Mouse (Mus musculus) hindbrain, embryonic 16.5 days (tissue): Measurements from ENCODE around the gene Angptl2. TPM values are rescaled to one million over a fixed set of nuclear protein-coding genes. Genes with fewer than 3 reads are reported as not detected.

Experiments
- ATAC-seq: fragments of 200-750 bp; cut with Nextera tagmentation; 2 replicates; pipeline ENCODE4 v1.8.0; 2017; ENCODE audit warnings: moderate TSS enrichment, moderate library complexity
- H3K27ac ChIP-seq: fragments of 300-500 bp; sonication (generic); 2 replicates; pipeline ENCODE4 v1.5.1; 2014; ENCODE audit warnings: low read depth, mild to moderate bottlenecking, control low read depth, low read length, moderate library complexity
- H3K27me3 ChIP-seq: fragments of 300-500 bp; sonication (generic); replicated peaks from 2 replicates; pipeline ENCODE4 v1.6.1; 2014; ENCODE audit warnings: low read length; ENCODE audit not compliant: control insufficient read depth, insufficient read depth
- H3K36me3 ChIP-seq: fragments of 300-500 bp; sonication (generic); 2 replicates; pipeline ENCODE4 v1.6.1; 2014; ENCODE audit warnings: mild to moderate bottlenecking, low read length, moderate library complexity, mixed read lengths; ENCODE audit not compliant: control insufficient read depth, insufficient read depth
- H3K4me1 ChIP-seq: fragments of 300-500 bp; sonication (generic); 2 replicates; pipeline ENCODE4 v1.6.1; 2014; ENCODE audit warnings: low read depth, low read length; ENCODE audit not compliant: control insufficient read depth, insufficient read depth
- H3K4me2 ChIP-seq: fragments of 300-500 bp; sonication (generic); 2 replicates; pipeline ENCODE4 v1.6.1; 2014; ENCODE audit warnings: mild to moderate bottlenecking, low read length, control low read depth, moderate library complexity
- H3K4me3 ChIP-seq: fragments of 300-500 bp; sonication (generic); 2 replicates; pipeline ENCODE4 v1.5.1; 2014; ENCODE audit warnings: mild to moderate bottlenecking, low read length, control low read depth, moderate library complexity
- H3K9ac ChIP-seq: fragments of 300-500 bp; sonication (generic); 2 replicates; pipeline ENCODE4 v1.6.1; 2014; ENCODE audit warnings: low read depth, mild to moderate bottlenecking, control low read depth, low read length, moderate library complexity
- H3K9me3 ChIP-seq: fragments of 300-500 bp; sonication (generic); 2 replicates; pipeline ENCODE4 v1.6.1; 2014; ENCODE audit warnings: mild to moderate bottlenecking, low read length, moderate library complexity; ENCODE audit not compliant: control insufficient read depth
- WGBS: fragments of 180-500 bp; shearing (Covaris S2); extraction: QIAGEN DNeasy Blood & Tissue Kit; methylation state at CpG from one replicate; pipeline ENCODE4 v1.1.7; 2014; 5-methylcytosine and 5-hydroxymethylcytosine counted together
- polyA plus RNA-seq: library from polyadenylated mRNA; unstranded; fragments of >200 nt; fragmentation: Nextera tagmentation; extraction: Ambion mirVana; gene quantifications from 2 replicates; pipeline ENCODE4 v1.2.1, GENCODE M21; 2015

Gene Angptl2
- polyA plus RNA-seq, 1 experiment from 2014 or later = 13.4 TPM

DNA sequence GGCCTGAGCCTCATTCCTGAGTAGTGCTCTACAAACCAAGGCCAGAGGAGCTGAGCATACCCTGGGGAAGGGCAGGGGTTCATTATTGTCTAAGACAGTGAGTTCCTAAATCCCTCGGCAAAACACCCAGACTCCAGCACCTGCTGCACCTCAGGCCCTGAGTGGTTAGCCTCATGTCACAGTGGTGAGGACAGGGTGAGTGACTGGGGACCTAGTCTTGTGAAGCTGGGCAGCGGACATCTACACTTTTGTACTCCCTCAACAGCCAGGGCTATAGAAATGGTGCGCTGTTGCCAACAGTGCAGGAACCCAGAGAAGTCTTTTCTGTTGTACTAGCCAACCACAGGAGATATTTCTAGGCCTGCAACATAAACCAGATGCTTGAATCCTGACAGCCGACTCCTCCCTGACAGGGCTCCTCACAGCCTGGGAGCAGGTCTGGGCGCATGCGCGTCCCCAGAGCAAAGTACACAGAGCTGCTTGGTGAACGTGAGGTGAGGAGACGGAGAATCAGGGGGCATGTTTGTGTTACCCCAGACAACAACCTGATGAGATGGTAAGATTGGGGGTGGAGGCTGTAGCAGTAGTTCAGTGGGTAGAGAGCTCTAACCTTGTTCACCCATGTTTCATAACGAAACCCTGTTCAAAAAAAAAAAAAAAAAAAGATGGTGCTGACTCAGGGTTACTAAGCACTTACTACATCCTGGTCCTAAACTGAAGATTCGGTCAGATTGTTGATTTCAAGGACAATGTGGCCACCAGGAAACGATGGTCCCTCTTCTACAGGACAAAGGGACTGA is 38.2 kb upstream of the Angptl2 start:
- peaks cover 4% of the 10 kb centered on the region; the same call in 1 of the 2 replicates for H3K36me3 ChIP-seq
- H3K27me3 ChIP-seq = no peaks in the 10 kb centered on the region
- peaks cover 26% of the 10 kb centered on the region for H3K4me1 ChIP-seq
- H3K4me2 ChIP-seq = no peak overlapping the region
- H3K9me3 ChIP-seq = no peaks in the 10 kb centered on the region
- H3K27ac ChIP-seq = no peak overlapping the region
- ATAC-seq = no peak
- WGBS = 85% methylated on average over 12 of the region's 12 CpGs
- no peak overlapping the region for H3K9ac ChIP-seq
- H3K4me3 ChIP-seq = no peak overlapping the region

DNA sequence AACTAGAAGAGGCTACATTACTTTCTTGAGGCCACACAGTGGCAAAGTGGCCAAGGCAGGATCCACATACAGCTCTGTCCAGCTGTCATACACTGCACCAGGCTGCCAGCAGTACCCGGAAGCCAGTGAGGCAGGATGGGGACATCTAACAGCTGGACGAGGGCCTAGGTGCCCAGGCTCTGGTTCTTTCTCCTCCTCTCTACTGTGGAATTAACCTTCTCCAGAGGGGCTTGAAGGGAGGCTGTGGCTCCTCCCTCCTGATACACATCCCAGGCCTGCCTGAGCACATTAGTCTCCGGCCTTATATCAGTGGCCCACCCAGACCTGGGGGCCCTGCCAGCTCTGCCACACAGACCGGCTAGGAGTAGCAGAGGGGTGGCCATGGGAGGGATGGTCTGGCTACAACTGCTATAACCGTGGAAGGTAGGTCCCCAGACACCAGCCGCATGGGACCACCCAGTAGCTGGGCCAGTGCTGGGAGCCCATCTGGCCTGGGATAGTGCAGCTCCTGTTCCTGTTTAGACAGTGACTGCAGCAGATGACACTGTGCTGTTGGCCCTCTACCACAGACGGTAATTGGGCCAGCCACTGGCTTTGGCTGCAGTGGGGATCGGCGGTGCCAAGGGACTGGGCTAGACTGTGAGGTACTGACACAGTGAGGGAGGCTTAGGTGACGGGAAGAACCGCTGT is 37.5 kb upstream of the Angptl2 start:
- WGBS = 43% methylated on average over 11 of the region's 11 CpGs
- no peak overlapping the region; the same call in 1 of the 2 replicates for H3K27ac ChIP-seq
- no peaks in the 10 kb centered on the region for H3K36me3 ChIP-seq
- H3K9me3 ChIP-seq = no peaks in the 10 kb centered on the region
- no peak overlapping the region for H3K9ac ChIP-seq
- H3K4me1 ChIP-seq = peaks cover 26% of the 10 kb centered on the region
- no peak overlapping the region for H3K4me2 ChIP-seq
- H3K4me3 ChIP-seq = no peak overlapping the region
- peak; percentile 83 for ATAC-seq
- H3K27me3 ChIP-seq = no peaks in the 10 kb centered on the region

DNA sequence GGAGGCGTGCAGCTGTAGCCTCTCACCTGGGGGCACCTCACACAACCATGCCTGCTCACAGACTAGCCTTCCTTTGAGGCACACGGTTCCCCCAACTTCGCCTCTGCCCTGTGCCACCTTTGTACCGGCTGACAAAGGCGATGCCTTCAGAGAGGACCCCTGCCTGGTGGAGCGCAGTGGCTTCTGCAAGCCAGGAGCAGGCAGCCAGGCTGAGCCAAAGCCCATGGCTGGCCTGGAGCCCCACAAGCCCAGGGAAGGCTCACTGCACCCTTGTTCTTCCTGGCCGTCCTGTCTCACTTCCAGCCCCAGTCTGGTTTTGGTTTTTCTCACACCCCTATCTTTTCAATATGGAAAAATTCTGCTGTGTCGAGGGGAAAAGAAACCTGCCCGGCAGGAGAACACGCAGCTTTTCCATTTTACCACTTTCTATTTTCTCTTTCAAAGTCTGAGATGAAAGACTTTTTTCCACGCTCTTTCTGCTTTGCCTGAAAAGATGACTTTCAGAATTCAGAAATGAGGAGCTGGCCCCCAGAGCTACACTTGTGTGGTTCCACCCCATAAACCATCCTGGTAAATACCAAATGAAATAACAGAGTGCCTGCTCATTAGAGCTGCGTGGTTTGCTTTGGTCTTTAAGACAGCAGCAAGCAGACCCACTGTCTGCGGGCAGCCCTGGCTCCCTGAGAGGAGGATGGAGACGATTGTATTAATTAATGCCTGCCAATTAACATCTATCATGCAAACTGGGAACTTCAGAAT is 36.5 kb upstream of the Angptl2 start:
- no peaks in the 10 kb centered on the region for H3K36me3 ChIP-seq
- peak; percentile 12; the same call in 1 of the 2 replicates for ATAC-seq
- WGBS = 42% methylated on average over 14 of the region's 14 CpGs
- H3K4me1 ChIP-seq = peaks cover 26% of the 10 kb centered on the region
- H3K9ac ChIP-seq = no peak overlapping the region
- no peak overlapping the region for H3K4me2 ChIP-seq
- H3K4me3 ChIP-seq = no peak overlapping the region
- peak overlapping the region; percentile 49 for H3K27ac ChIP-seq
- H3K9me3 ChIP-seq = no peaks in the 10 kb centered on the region
- no peaks in the 10 kb centered on the region for H3K27me3 ChIP-seq

DNA sequence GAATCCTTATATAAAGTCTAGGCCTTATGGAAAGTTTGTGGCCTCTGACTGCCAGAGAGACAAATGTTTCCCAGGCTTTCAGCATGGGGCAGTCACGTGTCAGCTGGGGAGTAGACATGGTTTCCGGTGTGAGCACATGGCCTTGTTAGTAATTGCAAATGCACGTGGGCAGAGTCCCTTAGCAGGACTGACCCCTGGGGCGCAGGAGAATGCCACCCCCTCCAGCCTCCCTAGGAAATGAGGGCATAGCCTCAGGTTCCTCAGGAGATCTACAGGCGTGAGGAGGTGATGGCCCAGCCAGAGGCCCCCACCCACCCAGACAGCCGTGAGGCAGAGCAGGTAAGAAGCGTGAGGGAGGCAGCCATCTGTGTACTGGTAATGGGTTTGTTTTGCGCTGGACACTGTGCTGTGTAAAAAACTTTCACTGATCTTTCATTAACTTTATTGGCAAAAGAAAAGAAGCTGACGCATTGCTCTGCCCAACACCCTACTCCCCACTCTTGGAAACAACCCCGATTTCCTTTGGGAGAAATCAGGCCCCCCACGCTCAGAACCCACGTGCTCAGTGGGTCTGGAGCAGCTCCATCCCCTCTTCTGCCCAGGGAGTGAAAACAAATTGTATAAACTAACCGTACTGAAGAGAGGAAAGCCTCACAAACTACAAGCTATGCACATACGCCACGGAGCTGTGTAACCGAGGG is 35.8 kb upstream of the Angptl2 start:
- ATAC-seq = no peak
- 38% methylated on average over 16 of the region's 16 CpGs for WGBS
- Histone ChIP-seq H3K4me2 (no peak overlapping the region), H3K4me3 (no peak overlapping the region), H3K9ac (no peak overlapping the region), H3K27me3 (no peaks in the 10 kb centered on the region), H3K27ac (no peak overlapping the region; the same call in 1 of the 2 replicates), H3K4me1 (peaks cover 26% of the 10 kb centered on the region), H3K9me3 (no peaks in the 10 kb centered on the region), H3K36me3 (no peaks in the 10 kb centered on the region)

- Histone ChIP-seq H3K36me3 (no peaks in the 10 kb centered on the region), H3K27ac (no peak overlapping the region), H3K9me3 (no peaks in the 10 kb centered on the region), H3K9ac (no peak overlapping the region), H3K4me1 (peaks cover 21% of the 10 kb centered on the region), H3K4me3 (no peak overlapping the region), H3K4me2 (no peak overlapping the region), H3K27me3 (no peaks in the 10 kb centered on the region)
- no peak for ATAC-seq
- WGBS = 93% methylated on average over 7 of the region's 7 CpGs
Measured at GRCm38 (mm10) chr2:33183321-33183720, 32.5 kb upstream of the Angptl2 start.

DNA sequence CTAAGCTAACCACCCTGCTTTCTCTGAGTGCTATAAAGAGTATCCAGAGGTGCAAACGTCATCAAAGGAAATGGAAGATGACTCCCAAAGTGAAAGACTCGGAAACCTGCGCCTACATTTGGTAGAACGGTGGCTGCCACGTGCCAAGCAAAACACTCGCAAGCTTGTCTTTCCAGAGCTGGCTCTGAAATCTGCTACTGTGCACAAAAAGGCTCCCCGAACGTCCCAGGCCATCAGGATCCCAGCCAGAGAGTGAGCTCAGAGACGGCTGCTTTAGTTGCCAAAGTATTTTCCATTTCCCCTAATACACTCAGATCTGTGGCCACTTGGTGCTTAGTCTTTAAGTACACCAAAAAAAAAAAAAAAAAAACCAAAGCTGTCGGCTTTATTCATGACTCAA is 31.2 kb upstream of the Angptl2 start:
- Histone ChIP-seq H3K4me1 (peaks cover 7% of the 10 kb centered on the region), H3K27me3 (no peaks in the 10 kb centered on the region), H3K4me2 (no peak overlapping the region), H3K9me3 (no peaks in the 10 kb centered on the region), H3K4me3 (no peak overlapping the region), H3K27ac (0 out of 2 replicates have a peak overlapping the region, but pooled peaks have one; percentile 35), H3K9ac (no peak overlapping the region), H3K36me3 (no peaks in the 10 kb centered on the region)
- 70% methylated on average over 10 of the region's 10 CpGs for WGBS
- ATAC-seq = no peak

- peaks cover 1% of the 10 kb centered on the region for H3K4me1 ChIP-seq
- H3K27me3 ChIP-seq = no peaks in the 10 kb centered on the region
- ATAC-seq = no peak
- H3K9ac ChIP-seq = no peak overlapping the region
- H3K36me3 ChIP-seq = no peaks in the 10 kb centered on the region
- no peaks in the 10 kb centered on the region for H3K9me3 ChIP-seq
- WGBS = 72% methylated on average over 7 of the region's 7 CpGs
- no peak overlapping the region for H3K27ac ChIP-seq
- no peak overlapping the region for H3K4me2 ChIP-seq
- no peak overlapping the region for H3K4me3 ChIP-seq
Measured at GRCm38 (mm10) chr2:33185258-33185657, 30.6 kb upstream of the Angptl2 start.

DNA sequence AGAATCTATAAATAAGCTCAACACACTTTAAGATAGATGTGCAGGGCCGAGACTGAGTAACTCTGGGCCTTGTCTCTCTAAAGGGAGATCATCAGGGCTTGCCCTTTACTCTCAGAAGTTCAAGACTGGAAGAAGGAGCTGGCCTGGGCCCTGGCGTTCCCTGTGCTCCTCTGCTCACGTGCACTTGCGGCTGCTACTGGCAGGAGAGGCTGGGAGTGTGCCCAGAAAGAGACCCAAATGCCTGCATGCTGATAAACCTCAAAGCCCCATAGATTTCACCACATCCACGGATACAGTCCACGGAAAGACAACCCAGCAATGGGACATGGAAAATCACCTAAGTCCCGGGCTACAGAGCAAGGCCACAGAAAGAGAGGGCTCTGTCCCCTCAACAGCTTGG is 29.4 kb upstream of the Angptl2 start:
- Histone ChIP-seq H3K27ac (no peak overlapping the region), H3K27me3 (no peaks in the 10 kb centered on the region), H3K4me3 (no peak overlapping the region), H3K4me1 (no peaks in the 10 kb centered on the region), H3K9me3 (no peaks in the 10 kb centered on the region), H3K4me2 (no peak overlapping the region), H3K9ac (no peak overlapping the region), H3K36me3 (no peaks in the 10 kb centered on the region)
- ATAC-seq = no peak
- WGBS = 76% methylated on average over 7 of the region's 7 CpGs
